Mouse (Mus musculus) lung, postnatal 0 days (tissue): ENCODE data around the gene Aebp1.
A peak's percentile ranks its signal among the peaks of the same experiment; 100 is the strongest.

Source experiments
- CTCF ChIP-seq: IDR thresholded peaks from 2 replicates; pipeline ENCODE4 v1.5.1; 2016; ENCODE audit warnings: antibody characterized with exemption, mild to moderate bottlenecking
- EP300 ChIP-seq: IDR thresholded peaks from 2 replicates; pipeline ENCODE4 v1.6.1; 2016; ENCODE audit warnings: antibody characterized with exemption, mild to moderate bottlenecking, control low read depth

DNA sequence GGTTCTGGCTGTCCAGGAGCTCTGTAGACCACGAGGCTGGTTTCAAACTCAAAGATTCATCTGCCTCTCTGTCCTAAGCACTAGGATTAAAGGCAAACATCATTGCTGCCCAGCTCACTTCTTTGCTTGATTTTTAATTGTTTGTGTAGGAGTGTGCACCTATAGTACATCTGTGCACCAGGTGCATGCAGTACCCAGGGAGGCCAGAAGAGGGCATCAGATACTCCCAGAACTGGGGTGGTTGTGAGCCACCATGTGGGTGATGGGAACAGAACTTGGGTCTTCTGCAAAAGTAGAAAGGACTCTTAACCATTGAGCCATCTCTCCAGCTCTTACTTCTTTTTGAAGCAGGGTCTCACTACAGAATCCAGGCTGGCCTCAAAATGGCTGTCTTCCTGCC lies 3.0 kb upstream of the Aebp1 start:
- no peak for TF ChIP-seq EP300
- TF ChIP-seq CTCF = peak; percentile 46
